Mouse (Mus musculus): ENCODE measurements around the gene Hbs1l. TPM values are rescaled to one million over a fixed set of nuclear protein-coding genes. Genes with fewer than 3 reads are reported as not detected.
"Not testable (repeated sequence)": the region's sequence is repeated elsewhere in the genome, so short reads cannot be mapped to it uniquely, and the experiment has no call there.

Gene Hbs1l
- total RNA-seq, 2 experiments from 2014 or later: 86.4 to 87.6 TPM

DNA sequence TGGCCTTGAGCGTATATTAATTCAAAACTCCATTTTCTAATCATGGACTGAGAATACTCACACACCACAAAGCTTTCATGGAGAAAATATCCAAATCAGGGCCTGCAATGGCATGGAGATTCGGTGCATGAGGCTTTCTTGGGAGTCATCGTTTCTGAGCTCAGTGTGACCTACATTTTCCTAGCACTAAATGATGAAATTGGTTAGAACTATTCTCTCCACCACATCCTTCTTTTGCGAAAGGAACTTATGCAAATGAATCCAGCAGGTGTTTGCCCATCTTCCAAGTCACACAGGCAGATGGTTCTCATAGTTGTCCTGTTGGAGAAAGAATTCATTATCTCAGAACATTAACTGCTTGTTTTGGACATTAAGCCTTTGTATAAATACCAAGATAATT is 94.7 kb downstream of the Hbs1l start:
- DNase-seq (ENCODE audit: extremely low spot score in 1 of 2, low spot score in 2 of 2): no peak
- intact Hi-C loops (cut with DNase I): no loop called here

DNA sequence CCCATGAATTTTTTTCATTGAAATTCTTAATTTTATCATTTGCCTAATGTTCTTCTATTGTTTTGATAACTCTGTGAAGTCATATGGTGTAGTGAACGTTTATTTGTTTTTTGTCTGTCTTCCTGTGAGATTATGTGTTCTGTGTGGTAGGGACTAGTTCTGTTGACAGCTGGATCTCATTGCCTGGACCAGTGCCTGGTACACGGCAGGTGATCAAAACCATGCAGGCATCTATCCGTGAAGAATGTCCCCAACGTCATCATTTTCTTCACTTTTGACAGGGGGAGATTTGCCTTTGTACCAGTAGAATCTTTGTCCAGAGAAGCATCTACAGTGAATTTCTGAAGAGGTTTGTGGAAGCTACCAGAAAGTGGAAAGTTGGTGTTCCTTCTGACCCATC is 95.5 kb downstream of the Hbs1l start:
- no peak for DNase-seq (ENCODE audit: extremely low spot score in 1 of 2, low spot score in 2 of 2)
- intact Hi-C loops (cut with DNase I): no loop called here

DNA sequence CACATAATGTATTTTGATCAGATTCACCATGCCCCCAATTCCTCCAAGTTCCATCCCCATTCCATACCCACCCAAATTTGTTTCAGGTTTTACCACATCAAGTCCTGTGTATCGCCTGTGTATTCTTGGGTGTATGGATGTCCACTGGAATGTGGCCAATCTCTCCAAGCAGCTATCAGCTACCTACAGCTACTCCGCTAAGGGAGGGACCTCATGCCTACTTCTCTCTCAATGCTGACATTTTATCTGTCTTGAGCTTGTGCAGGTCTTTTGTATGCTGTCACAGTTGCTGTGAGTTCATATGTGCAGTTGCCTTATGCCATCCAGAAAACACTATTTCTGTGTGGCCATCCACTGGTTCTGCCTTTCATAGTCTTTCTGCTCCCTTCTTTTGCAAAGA is 97.6 kb downstream of the Hbs1l start:
- intact Hi-C loops (cut with DNase I): no loop called here

DNA sequence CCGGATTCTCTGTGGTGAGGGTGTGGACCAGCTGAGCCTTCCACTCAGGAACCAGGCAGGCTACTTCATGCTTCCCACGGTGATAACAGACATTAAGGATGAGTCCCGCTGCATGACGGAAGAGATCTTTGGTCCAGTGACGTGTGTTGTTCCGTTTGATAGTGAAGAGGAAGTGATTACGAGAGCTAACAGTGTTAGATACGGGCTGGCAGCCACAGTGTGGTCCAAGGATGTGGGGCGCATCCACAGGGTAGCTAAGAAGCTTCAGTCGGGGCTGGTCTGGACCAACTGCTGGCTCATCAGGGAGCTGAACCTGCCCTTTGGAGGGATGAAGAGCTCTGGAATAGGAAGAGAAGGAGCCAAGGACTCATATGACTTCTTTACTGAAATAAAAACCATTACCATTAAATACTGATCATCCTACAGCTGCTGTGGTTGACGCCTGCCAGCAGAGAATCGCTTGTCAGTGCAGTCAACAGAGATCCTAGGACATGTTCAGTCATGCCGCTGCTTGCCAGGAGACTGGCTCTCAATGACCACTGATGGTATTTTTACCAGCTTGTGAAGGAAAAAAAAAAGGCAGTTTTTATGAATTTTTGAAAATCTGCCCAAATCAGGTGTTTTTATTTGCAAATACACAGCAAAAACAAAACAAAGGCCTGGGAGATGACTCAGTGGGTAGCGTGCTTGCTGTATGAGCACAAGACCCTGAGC is 99.8 kb downstream of the Hbs1l start:
- intact Hi-C loops (cut with DNase I): no loop called here
- no peak for DNase-seq (ENCODE audit: extremely low spot score in 1 of 2, low spot score in 2 of 2)

More for the DNA sequence above, 97.6 kb downstream of the Hbs1l start:
- DNase-seq (ENCODE audit: extremely low spot score in 1 of 2, low spot score in 2 of 2): no peak

DNA sequence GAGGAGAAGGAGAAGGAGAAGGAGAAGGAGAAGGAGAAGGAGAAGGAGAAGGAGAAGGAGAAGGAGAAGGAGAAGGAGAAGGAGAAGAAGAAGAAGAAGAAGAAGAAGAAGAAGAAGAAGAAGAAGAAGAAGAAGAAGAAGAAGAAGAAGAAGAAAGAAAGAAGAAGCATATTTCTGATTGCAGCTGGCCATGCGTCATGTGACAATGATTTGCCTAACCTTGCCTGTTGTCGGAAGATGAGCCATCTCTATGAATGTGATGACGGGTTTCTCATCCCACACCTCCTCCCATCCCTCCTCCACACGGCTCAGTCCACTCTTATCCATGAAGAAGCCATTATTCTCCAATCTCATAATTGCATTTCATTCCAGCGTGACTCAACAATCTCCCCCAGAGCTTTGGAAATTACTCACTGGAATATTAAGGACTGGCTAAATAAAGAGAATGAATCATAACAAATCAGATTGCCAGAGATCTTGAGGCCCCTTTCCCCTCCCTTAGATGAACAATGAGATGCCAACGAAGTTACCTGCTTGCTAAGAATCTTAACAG is 103.2 kb downstream of the Hbs1l start:
- DNase-seq (ENCODE audit: extremely low spot score in 1 of 2, low spot score in 2 of 2); intact Hi-C loops (cut with DNase I): not testable (repeated sequence)

DNA sequence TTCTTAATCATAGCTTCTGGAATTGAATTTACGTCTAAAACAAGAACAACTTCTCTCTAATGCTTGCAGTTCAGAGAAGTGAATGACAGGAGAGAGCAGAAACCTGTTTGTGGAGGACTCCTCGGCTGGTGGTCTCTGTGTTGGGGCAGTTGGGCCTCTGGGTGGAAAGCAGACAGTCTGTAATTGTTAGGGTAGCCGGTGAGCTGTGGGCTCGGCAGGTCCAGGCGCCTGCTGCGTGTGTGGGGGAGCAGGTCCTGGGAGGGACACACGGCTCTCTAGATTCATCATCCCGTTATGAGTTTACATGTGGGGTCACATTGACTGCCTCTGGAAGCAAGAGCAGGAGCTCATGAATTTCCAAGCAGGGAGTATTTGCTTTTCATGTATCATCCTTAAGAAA is 103.8 kb downstream of the Hbs1l start:
- DNase-seq (ENCODE audit: extremely low spot score in 1 of 2, low spot score in 2 of 2): no peak
- intact Hi-C loops (cut with DNase I): no loop called here

DNA sequence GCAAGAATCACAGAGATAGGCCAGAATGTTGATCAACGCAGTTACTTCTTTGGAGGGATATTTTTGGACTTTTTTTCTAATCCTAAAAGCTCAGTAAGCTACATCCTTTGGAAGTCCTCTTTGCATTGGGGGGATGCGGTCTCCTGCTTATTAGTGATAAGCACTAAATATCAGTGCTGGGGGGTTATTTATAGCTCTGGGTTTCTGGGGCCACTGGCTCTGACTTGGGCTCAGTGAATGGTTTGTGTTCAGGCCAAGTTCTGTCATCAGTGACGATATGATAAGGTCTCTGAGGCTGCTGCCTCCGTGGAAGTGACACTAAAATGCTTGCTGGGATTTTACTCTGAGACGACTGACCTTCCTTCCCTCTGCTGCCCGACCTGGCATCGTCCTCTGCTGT is 104.3 kb downstream of the Hbs1l start:
- intact Hi-C loops (cut with DNase I): no loop called here
- DNase-seq (ENCODE audit: extremely low spot score in 1 of 2, low spot score in 2 of 2): no peak

DNA sequence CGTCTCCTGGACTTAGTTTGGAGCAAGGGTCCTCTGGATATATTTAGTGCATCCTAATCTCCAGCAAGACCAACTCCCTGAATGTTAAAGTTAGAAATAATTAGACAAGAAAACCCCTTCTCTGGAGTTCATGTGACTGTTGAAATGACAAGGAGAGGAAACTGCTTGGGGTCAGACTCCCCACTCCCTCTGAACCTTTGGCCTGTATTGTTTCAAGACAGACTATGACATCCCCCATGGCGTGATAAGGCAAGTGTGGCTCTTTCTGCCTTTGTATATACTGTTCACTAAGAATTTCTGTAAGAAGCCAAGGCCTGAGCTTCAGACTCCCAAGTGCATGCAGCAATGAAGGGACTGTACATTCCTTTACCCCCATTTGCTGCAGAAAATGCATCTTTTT is 104.7 kb downstream of the Hbs1l start:
- intact Hi-C loops (cut with DNase I): no loop called here
- DNase-seq (ENCODE audit: extremely low spot score in 1 of 2, low spot score in 2 of 2): no peak

DNA sequence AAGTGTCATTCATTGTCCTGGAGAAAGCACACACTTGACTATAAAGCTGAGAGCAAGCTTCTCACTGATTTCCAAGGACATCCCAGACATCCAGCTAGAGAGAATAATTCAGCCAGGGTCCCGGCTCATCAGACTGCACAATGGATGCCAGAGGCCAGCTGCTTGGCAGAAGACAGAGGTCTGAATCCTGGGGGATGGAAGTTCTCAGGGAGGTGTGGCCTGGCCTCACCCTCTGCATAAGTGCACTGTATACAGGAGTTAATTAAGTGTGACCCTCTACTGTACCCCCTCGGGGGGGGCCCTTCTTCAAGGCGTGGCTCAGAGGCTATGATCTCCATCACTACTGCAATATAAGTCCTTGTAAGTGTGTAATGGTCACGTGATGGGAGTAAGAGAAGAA is 105.5 kb downstream of the Hbs1l start:
- DNase-seq (ENCODE audit: extremely low spot score in 1 of 2, low spot score in 2 of 2): no peak
- intact Hi-C loops (cut with DNase I): no loop called here

DNA sequence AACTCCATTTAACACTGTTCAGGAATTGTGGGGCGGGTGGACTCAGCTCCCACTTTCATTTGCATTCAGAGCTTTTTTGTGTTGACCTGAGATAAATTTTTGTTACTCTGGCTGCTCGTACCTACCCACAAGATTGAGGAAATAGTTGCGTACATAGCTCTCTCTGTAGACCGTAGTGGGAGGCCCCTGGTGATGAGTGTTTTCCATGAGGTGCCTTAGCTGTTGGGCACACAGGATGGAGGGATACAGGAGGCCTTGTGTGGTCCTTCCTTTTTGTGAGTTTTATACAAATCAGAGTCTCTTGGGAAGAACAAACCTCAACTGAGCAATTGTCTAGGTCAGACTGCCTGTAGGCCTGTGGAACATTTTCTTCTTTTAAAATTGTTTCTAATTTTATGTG is 109.0 kb downstream of the Hbs1l start:
- DNase-seq (ENCODE audit: extremely low spot score in 1 of 2, low spot score in 2 of 2): no peak
- intact Hi-C loops (cut with DNase I): no loop called here

DNA sequence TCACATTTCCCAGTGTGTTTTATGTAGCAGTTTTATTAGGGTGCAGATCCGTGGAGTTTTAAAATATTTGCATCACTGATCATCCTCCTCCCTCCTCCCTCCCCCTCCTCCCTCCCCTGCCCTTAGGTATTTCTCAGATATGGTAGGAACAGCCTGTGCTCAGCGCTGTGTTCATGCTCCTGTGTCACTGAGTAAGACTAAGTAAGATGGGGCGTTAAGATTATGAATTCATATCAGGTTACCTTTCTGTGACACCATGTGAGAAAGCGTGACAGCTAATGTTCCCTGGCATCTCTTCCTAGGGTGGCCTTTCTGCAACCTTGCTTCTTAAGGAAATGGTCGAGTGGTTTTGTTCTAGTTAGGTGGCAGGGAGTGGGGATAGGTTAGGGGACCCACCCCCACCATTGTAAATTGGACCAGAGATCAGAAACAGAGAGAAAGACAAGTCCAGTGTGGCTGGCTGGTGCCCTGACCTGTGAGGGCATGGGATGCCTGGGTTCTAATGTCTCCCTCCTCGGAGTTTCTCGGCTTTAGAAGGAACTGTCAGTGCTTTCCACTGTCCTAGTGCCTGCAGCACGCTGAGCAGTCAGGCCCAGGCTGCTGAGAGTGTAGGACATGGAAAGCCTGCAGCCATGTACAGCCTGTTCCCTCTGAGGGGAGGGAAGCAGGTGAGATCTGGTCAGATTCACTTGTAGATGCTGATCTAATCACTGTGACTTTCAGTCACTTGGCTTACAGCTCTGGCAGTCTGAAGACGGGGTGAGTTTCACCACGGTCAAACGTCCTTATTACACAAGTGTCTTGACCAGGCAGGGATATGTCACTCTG is 110.1 kb downstream of the Hbs1l start:
- no peak for DNase-seq (ENCODE audit: extremely low spot score in 1 of 2, low spot score in 2 of 2)
- intact Hi-C loops (cut with DNase I): no loop called here

DNA sequence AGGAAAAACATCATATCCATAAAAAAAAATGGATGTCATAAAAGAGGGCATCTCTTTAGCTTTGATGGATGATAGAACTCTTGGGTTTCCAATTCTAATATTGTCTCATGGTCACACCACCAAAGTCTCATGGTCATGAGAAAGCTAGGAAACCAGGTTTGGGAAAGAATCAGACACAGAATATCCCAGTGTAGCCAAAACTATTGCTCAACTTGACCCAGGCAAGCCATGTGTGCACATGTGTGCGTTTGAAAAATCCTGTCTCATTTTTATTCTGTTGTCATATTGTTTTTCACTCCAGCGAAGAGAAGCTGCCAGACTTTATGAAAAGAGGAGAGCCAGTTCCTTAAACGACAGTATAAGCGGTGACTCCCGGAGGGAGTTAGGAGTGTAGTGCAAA is 114.9 kb downstream of the Hbs1l start:
- DNase-seq (ENCODE audit: extremely low spot score in 1 of 2, low spot score in 2 of 2): no peak
- intact Hi-C loops (cut with DNase I): no loop called here

DNA sequence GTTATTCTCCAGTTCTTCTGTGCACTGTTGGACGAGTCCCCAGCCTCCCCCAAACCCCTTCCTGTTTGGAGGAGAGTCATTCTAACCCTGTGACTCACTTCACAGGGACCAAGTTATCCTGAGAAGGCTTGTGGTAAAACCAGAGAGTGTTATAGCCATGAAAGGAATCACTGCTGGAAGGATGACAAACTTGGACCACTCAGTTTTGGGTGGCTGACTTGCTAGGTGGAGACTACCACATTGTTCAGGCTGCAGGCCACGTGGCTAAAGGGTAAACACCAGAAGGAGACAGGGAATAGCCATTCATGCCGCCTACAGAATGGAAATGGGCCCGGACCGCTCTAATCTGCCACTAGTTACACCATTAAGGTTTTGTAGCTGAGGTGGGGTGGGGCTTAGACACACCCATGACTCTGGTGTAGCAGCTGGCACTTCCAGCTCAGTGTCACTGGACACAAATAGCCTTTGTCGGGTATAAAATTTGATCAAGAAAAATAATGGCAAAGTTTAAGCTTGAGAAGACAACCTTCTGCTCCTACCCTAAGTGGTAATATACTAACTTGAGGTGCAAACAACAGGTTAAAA is 115.9 kb downstream of the Hbs1l start:
- intact Hi-C loops (cut with DNase I): no loop called here
- DNase-seq (ENCODE audit: extremely low spot score in 1 of 2, low spot score in 2 of 2): no peak

DNA sequence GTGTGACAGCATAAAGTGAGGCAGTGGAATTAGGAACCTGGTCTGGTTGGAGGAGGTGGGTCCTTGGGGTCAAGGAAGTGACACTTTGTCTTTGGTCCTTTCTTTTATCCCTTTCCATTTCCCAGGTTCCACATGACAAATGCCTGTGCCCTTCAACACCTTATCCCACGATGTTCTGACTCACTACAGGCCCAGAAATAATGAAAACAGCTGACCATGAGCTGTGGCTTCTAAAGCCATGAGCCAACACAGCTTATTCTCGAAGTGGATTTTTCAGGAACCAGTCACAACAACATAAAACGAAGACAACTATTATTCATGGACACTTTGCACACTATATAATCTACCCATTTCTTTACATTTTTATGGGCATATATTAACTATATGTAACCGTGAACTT is 119.3 kb downstream of the Hbs1l start:
- intact Hi-C loops (cut with DNase I): no loop called here
- no peak for DNase-seq (ENCODE audit: extremely low spot score in 1 of 2, low spot score in 2 of 2)

DNA sequence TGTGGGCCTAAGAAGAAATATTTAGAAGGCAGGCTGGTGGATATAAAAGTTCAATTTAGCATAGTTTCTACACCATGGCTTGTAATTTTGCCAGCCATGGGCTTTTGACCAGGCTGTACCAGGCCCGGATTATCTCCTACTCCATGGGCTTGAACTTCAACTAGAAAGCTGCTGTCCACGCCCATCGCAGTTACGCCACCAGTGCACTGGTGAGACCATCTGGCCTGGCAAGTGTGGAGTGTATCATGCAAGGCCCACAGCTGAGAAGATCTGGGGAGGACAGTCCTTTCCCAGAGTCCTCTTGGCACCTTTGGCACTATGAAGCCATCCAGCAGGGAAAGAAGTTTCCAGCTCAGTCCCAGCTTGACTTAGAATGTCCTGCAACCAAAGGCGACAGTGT is 120.4 kb downstream of the Hbs1l start:
- DNase-seq (ENCODE audit: extremely low spot score in 1 of 2, low spot score in 2 of 2): no peak
- intact Hi-C loops (cut with DNase I): no loop called here

Other genes with a start within 250 kb of the Hbs1l start
- under 1 TPM; 0.61 to 0.99 TPM for gene Myb, start 135.0 kb upstream of the Hbs1l start, total RNA-seq (2021)
- gene Aldh8a1, start 81.3 kb downstream of the Hbs1l start, total RNA-seq (2021): not detected